Mouse (Mus musculus) CH12.LX (cell line): ENCODE measurements around the gene Dnajb11.
A peak's percentile ranks its signal among the peaks of the same experiment; 100 is the strongest.

ENCODE experiments used
- CTCF ChIP-seq, 2 experiments: IDR thresholded peaks in 1 of 2; conservative IDR thresholded peaks in 1 of 2; 2 replicates each; pipeline ENCODE4 v1.5.1; 2011 to 2012; ENCODE audit warnings: low read depth in 2 of 2, low read length in 2 of 2, improper control_type of control experiment in 1 of 2, inconsistent platforms in 1 of 2, mild to moderate bottlenecking in 1 of 2, moderate library complexity in 1 of 2
- E2F4 ChIP-seq: IDR thresholded peaks from 2 replicates; pipeline ENCODE4 v1.6.1; 2011; ENCODE audit warnings: low read depth, low read length, improper control_type of control experiment; ENCODE audit not compliant: insufficient replicate concordance
- EP300 ChIP-seq: IDR thresholded peaks from 2 replicates; pipeline ENCODE4 v1.6.1; 2011; ENCODE audit warnings: low read length, improper control_type of control experiment
- IRF4 ChIP-seq: IDR thresholded peaks from 2 replicates; pipeline ENCODE4 v1.6.1; 2014; ENCODE audit warnings: low read depth, mild to moderate bottlenecking, inconsistent platforms, low read length, improper control_type of control experiment
- MXI1 ChIP-seq: IDR thresholded peaks from 2 replicates; pipeline ENCODE4 v1.6.1; 2011; ENCODE audit warnings: mild to moderate bottlenecking, low read depth, low read length, improper control_type of control experiment
- NELFE ChIP-seq: IDR thresholded peaks from 2 replicates; pipeline ENCODE4 v1.6.1; 2011; ENCODE audit warnings: low read depth, low read length, improper control_type of control experiment
- RAD21 ChIP-seq: IDR thresholded peaks from 2 replicates; pipeline ENCODE4 v1.6.1; 2011; ENCODE audit warnings: low read depth, mild to moderate bottlenecking, low read length, improper control_type of control experiment, moderate library complexity

- TF ChIP-seq CTCF (conservative IDR thresholded peaks at IDR 0.05 in 1 of 2, IDR thresholded peaks at IDR 0.05 in 1 of 2; ENCODE audit: low read depth in 2 of 2, low read length in 2 of 2) (no peak), NELFE (peak; percentile 80), RAD21 (no peak), IRF4 (peak; percentile 73; the same call in 1 of the 2 replicates), EP300 (no peak), MXI1 (peak; percentile 98), E2F4 (peak; percentile 96)
These were observed at the start of gene Dnajb11, which contains the start of gene Tbccd1 for GRCm38 (mm10) chr16:22857431-22858113.
